In genomic region chr9:98973101-98973521, GRCm38 (mm10) we compare ENCODE assay signal across 8 mouse cellular contexts. TPM values are rescaled to one million over a fixed set of nuclear protein-coding genes. Genes with fewer than 3 reads are reported as not detected.
DNase-seq lines count a peak whose midpoint lies in the region; ATAC-seq and TF ChIP-seq lines count a peak whose summit lies in the region.

No protein-coding gene starts in this region.

- 2% methylated on average over 40 of the region's 40 CpGs for WGBS in heart, adult 2 months
- under 1% methylated on average over 40 of the region's 40 CpGs for WGBS in hindbrain, embryonic 10.5 days
- under 1% methylated on average over 40 of the region's 40 CpGs for WGBS in midbrain, embryonic 11.5 days

- no peak overlapping the region for H3K27ac ChIP-seq in heart, adult 2 months
- H3K27ac ChIP-seq in hindbrain, embryonic 10.5 days: no peak overlapping the region; the same call in 1 of the 2 replicates
- H3K27ac ChIP-seq in midbrain, embryonic 11.5 days (ENCODE audit: low read depth, low read length): no peak overlapping the region

- H3K4me1 ChIP-seq in heart, adult 2 months (ENCODE audit: control insufficient read depth, insufficient read depth, low read length): no peaks in the 10 kb centered on the region
- H3K4me1 ChIP-seq in hindbrain, embryonic 10.5 days (replicated peaks): peaks cover 13% of the 10 kb centered on the region
- peaks cover 7% of the 10 kb centered on the region for H3K4me1 ChIP-seq in midbrain, embryonic 11.5 days (ENCODE audit: control insufficient read depth, insufficient read depth, low read length)

- H3K27me3 ChIP-seq in heart, adult 2 months (ENCODE audit: control insufficient read depth, insufficient read depth, low read length): peaks cover 21% of the 10 kb centered on the region
- peaks cover 93% of the 10 kb centered on the region for H3K27me3 ChIP-seq in hindbrain, embryonic 10.5 days (ENCODE audit: insufficient read depth, poor library complexity, severe bottlenecking)
- H3K27me3 ChIP-seq in midbrain, embryonic 11.5 days (ENCODE audit: control insufficient read depth, insufficient read depth, low read length): peaks cover 59% of the 10 kb centered on the region

- no peak for TF ChIP-seq EP300 in heart, adult 2 months (IDR thresholded peaks at IDR 0.05; ENCODE audit: insufficient read depth, low read depth, low read length)

- no peak for TF ChIP-seq CTCF in heart, adult 2 months (IDR thresholded peaks at IDR 0.05)

- ATAC-seq in midbrain, embryonic 11.5 days (ENCODE audit: low FRiP score): 0 out of 2 replicates have a peak, but pooled peaks have one; percentile 38
- no peak for ATAC-seq in inflammation-experienced regulatory T-cells, adult 6 months

- DNase-seq in heart, adult 2 months: peak in 1 of 2 experiments; percentile 31
- no peak for DNase-seq in heart, adult 11 months
- peak; percentile 29 for DNase-seq in MN1 (ENCODE audit: low spot score)
- peak; percentile 58 for DNase-seq in hindbrain, embryonic 10.5 days (ENCODE audit: low spot score)
- DNase-seq in midbrain, embryonic 11.5 days (ENCODE audit: low spot score, missing footprints): peak; percentile 95
- no peak for DNase-seq in urinary bladder, postnatal 14 days (ENCODE audit: low spot score)
- DNase-seq in cerebellum, adult 11 months: no peak

- H3K36me3 ChIP-seq in heart, adult 2 months (ENCODE audit: control insufficient read depth, insufficient read depth, low read length): no peaks in the 10 kb centered on the region
- no peaks in the 10 kb centered on the region for H3K36me3 ChIP-seq in hindbrain, embryonic 10.5 days
- H3K36me3 ChIP-seq in midbrain, embryonic 11.5 days (ENCODE audit: control insufficient read depth, insufficient read depth, low read length): no peaks in the 10 kb centered on the region

- intact Hi-C loops in heart, adult 2 months (cut with DNase I): no loop called here

- no peak overlapping the region for H3K9ac ChIP-seq in heart, adult 2 months (ENCODE audit: low read depth, low read length)
- 0 out of 2 replicates have a peak overlapping the region, but pooled peaks have one; percentile 12 for H3K9ac ChIP-seq in midbrain, embryonic 11.5 days (ENCODE audit: low read length)

- H3K79me2 ChIP-seq in heart, adult 2 months (replicated peaks; ENCODE audit: control insufficient read depth, insufficient read depth, low read length): no peaks in the 10 kb centered on the region

- H3K4me3 ChIP-seq in heart, adult 2 months: peak overlapping the region; percentile 32
- H3K4me3 ChIP-seq in hindbrain, embryonic 10.5 days: peak overlapping the region; percentile 54
- peak overlapping the region; percentile 22 for H3K4me3 ChIP-seq in midbrain, embryonic 11.5 days (ENCODE audit: low read depth, low read length)

- peaks cover 11% of the 10 kb centered on the region for H3K9me3 ChIP-seq in hindbrain, embryonic 10.5 days
- peaks cover 4% of the 10 kb centered on the region; the same call in 1 of the 2 replicates for H3K9me3 ChIP-seq in midbrain, embryonic 11.5 days (ENCODE audit: control insufficient read depth, low read length)

- no peak for TF ChIP-seq POLR2A in heart, adult 2 months (IDR thresholded peaks at IDR 0.05; ENCODE audit: insufficient read depth, low read depth, low read length)

- peak overlapping the region; percentile 45 for H3K4me2 ChIP-seq in midbrain, embryonic 11.5 days

RNA-seq across cellular contexts. Expression of gene Faim, which starts 13.1 kb away (rescaled TPM):
- total RNA-seq in heart, adult 2 months (2021): 1 to 10 TPM; 4.1 to 5.4 TPM
- polyA plus RNA-seq in heart, adult 2 months (2012; rRNA removed): 2.1 and 3.7 TPM in 2 replicates
- 73.7 and 77.8 TPM in 2 replicates for polyA plus RNA-seq in hindbrain, embryonic 10.5 days (2016; fragmentation: Nextera tagmentation; extraction: Ambion mirVana)
- polyA plus RNA-seq in midbrain, embryonic 11.5 days (2014; fragmentation: Nextera tagmentation; extraction: Ambion mirVana): 87.3 and 91.8 TPM in 2 replicates
- 10 to 100 TPM; 51.4 to 76.6 (median 60.3) TPM for polyA plus RNA-seq in inflammation-experienced regulatory T-cells, adult 6 months (2017; shearing (Covaris generic))

RNA-seq across cellular contexts. Expression of gene Foxl2, which starts 18.0 kb away (rescaled TPM):
- total RNA-seq in heart, adult 2 months (2021): not detected
- not detected in 2 replicates for polyA plus RNA-seq in heart, adult 2 months (2012; rRNA removed)
- 2.4 and 3.1 TPM in 2 replicates for polyA plus RNA-seq in hindbrain, embryonic 10.5 days (2016; fragmentation: Nextera tagmentation; extraction: Ambion mirVana)
- 2.2 and 3.6 TPM in 2 replicates for polyA plus RNA-seq in midbrain, embryonic 11.5 days (2014; fragmentation: Nextera tagmentation; extraction: Ambion mirVana)
- polyA plus RNA-seq in inflammation-experienced regulatory T-cells, adult 6 months (2017; shearing (Covaris generic)): not detected

Comparison
In these comparisons a context has a peak if more than half of its experiments do, and no peak if none do; other contexts are left out.
1. DNase-seq: peak in MN1 (single experiment), hindbrain, embryonic 10.5 days (single experiment) and midbrain, embryonic 11.5 days (single experiment); none in heart, adult 11 months (single experiment), urinary bladder, postnatal 14 days (single experiment) and cerebellum, adult 11 months (single experiment).
2. RNA of gene Faim, which starts 13.1 kb away (polyA plus RNA-seq): 87.3 to 91.8 TPM in midbrain, embryonic 11.5 days, 73.7 to 77.8 TPM in hindbrain, embryonic 10.5 days and 51.4 to 76.6 TPM in inflammation-experienced regulatory T-cells, adult 6 months; 2.1 to 3.7 TPM in heart, adult 2 months; every median in the first group is over 10 times any median in the second.
3. Peak in every context shown above with its lines, with median percentiles within 50 percentile points of each other: H3K4me3 ChIP-seq.